Mouse (Mus musculus): ENCODE results near the gene Tmprss11f.
"Not testable (repeated sequence)": the region's sequence is repeated elsewhere in the genome, so short reads cannot be mapped to it uniquely, and the experiment has no call there.

Tmprss11f gene

DNA sequence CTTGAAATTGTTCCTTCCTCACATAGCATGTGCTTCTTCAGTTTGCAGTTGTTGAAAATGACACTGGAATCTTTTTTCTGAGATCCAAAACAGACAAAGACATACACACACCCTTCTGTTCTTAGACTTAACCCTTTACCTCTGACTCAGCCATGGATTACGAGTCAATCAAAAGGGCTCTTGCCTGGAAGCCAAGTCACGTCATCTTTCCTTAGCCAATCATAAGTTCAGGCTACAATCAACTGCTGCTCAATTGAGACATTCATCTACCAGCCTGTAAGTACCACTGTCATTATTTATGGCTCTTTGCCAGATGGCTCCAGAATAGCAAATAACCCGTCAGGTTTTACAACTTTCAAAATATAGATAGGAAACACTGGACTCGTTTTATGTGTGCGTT, at the start of gene Tmprss11f:
TSS of gene Tmprss11f (minus strand) at position 101 of the 400 bp plus-strand sequence.
- no peak for DNase-seq (ENCODE audit: low spot score in 2 of 2)

DNA sequence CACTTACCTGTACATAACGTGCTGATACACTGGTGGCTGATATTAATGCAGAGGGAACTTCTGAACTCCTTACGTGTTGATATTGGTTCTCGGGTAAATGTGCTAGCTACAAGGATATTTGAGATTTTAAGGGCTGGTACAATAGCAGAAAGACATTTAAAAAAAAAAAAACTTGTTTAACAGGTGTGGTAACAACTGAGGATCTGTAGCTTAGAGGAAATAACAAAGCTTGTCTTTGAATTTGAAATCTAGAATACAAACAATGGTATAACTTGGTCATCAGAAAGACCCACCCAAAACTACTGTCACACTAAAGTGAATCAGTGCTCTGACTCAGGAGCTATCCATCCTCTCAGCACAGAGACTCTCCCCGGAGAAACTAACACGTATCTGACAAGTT, 44.0 kb upstream of the Tmprss11f start, which contains the start of gene Tmprss11b:
TSS of gene Tmprss11b (minus strand) at position 101 of the 400 bp plus-strand sequence.
- DNase-seq (ENCODE audit: low spot score in 2 of 2) = no peak

DNA sequence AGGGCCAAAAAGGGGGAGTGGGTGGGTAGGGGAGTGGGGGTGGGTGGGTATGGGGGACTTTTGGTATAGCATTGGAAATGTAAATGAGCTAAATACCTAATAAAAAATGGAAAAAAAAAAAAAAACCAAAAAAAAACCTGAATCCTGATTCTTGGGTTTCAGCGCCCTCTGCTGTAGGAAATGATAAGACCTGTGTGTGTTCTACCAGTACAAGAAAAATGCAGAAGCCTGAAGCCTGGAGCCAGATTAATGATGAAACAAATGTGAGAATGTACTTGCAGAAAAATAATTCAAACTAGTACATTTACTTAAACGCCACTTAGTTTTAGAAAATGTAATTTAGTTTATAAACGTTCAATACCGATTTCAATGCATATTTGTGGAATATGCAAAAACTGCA, 17.0 kb upstream of the Tmprss11f start:
- peak; percentile 52 to 59 for DNase-seq (ENCODE audit: low spot score in 2 of 2)

DNA sequence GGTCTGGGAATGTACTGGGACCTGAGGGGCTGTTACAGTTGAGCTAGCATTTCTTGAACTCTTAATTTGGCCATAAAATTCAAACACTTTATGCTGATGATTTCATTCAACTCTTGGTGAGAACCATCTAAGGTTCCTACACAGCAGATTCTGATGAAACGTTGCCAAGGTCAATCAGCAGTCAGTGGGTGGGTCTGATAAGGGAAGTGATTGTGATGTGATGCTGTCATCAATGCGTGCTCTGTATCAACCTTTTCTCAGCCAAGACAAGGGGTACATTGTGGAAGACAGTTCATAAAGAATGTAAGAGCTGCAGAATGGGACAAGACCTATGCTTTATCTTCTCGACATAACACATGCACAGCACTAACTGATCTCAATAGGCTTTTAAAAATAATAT, 8.6 kb upstream of the Tmprss11f start:
- DNase-seq (ENCODE audit: low spot score in 2 of 2) = no peak

DNA sequence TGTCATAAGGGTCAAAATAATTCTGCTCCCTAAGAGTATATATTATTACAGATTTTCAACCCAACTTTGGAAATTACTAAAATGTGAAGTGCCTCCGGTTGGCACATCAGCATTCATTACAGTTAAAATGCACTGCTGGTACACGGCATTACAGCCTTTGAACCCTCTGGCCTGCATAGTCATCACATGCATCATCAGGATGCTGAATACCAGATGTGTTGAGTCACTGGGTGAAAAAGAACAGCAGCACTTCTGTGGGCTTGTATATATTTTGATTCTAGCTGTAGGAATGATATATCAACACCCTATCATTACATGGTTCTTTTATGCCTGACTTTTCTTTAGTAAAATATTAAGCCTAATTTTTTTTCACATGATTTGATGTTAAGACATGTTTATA, 1.5 kb downstream of the Tmprss11f start:
- DNase-seq (ENCODE audit: low spot score in 2 of 2) = no peak

DNA sequence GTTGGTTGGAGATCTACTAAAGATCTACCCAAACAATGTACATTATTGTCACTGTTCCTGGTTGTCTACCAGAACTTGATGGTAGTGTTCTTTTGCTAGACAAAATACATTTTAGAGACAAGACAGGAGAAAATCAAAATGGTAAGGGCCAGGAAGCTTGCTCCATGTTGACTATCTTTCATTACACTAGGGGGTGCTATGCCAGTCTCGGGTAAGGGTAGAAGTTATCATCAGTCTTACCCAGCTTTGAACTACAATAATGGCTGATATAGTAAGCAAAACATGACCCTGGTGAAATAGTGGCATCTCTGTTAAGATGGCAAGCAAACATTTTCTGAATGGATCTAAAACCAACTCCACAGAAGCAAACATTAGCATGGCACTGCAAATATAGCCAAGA, 10.4 kb downstream of the Tmprss11f start:
- DNase-seq (ENCODE audit: low spot score in 2 of 2) = no peak

DNA sequence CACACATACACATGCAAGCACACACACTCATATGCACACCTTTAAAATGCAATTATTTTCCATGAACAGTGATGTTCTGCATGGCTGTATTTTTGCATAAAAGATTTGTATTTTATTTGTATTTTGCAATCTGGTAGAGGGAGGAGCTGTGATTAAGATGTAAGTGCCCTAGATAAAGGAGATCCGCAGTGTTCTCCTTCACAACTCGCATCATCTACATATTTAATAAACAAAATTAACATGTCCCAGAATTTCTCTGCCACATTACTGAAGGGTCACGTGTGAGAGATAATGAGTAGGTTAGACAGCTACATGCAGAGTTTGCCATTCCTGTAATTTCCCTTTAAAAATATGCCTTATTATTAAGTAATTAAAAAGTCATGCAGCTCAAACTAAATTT, 46.3 kb downstream of the Tmprss11f start:
- DNase-seq (ENCODE audit: low spot score in 2 of 2) = no peak

DNA sequence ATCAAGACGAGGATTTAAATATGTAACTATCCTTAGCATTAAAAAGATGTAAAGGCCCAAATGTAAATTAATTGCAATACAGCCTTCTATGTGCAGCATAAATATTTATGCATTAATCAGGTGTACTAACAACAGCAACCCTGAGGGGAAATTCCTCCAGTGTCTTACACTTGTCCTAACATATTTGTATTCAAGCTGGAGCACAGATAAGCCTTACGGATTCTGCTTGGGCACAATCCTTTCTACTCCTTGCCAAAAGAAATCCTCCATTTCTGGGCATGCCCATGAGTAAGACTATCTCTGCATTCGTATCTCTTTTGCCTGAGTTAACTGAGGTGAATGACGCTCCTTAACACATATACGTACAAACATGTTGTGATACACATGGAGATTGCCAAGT, 49.6 kb downstream of the Tmprss11f start:
- DNase-seq (ENCODE audit: low spot score in 2 of 2) = no peak

DNA sequence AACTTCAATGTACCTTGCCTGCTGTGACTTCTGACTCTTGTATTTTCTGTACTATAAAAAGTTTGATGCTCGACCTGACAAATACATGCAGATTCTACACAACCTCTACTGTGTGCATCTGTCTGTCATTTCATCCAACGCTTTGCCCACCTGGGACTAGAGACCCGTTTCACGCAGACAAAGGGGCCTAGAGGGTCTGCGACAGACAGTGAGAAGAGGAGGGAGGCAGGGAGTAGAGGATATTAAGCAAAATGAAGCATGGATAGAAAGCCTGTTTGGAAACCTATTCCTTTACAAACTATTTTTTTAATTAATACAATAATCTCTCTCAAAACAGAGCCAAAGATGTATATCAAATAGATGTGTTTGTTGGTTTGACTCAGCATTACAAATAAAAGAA, 50.2 kb downstream of the Tmprss11f start:
- no peak for DNase-seq (ENCODE audit: low spot score in 2 of 2)

DNA sequence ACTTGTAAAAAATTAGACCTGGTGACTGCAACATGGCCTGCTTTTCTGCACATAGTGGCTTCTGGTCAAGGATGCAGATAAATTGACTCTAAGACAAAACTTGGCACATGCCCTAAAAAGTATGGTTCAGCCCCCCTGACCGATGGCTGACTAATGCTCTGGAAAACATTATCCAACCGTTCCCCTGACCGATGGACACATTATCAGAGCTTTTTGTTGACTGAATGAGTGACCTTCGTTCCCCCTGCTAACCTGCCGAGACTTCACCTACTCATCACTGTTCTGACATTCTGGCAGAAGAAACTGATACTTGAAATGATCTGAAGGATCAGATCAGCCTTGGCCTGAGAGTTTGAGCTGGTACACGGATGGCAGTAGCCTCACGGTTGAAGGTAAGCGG, 53.5 kb downstream of the Tmprss11f start:
- DNase-seq (ENCODE audit: low spot score in 2 of 2) = not testable (repeated sequence)

DNA sequence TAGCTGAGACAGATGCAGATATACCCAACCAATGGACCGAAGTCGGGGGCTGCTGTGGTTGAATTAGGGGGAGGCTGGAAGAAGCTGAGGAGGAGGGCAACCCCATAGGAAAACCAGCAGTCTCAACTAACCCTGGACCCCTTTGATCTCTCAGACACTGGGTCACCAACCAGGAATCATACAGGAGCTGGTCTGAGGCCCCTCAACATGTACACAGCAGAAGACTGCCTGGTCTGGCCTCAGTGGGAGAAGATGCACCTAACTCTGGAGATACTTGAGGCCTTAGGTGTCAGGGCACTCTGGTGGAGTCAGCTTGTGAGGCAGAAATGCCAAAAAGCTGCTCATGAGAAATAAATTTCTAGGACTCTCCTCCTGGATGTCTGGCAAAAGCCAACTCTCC, 85.5 kb downstream of the Tmprss11f start:
- no peak for DNase-seq (ENCODE audit: low spot score in 2 of 2)

DNA sequence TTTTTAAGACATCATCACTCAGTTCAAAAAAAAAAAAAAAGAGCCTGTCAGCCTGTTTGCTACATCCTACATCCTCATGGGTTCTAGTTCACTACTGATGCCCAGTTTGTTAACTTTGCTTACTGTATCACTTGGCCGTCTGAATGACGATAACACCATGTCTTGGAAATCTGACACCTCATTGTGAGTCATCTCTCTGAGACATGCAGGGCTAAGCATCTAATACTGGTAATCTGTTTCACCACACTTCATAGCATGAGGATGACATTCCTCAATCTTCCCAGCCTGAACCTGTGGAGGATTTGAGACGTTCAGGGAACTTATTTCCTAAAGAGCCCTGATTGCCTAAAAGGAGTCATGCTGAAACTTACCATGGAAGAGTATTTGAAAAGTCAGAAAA, 91.6 kb downstream of the Tmprss11f start:
- no peak for DNase-seq (ENCODE audit: low spot score in 2 of 2)

DNA sequence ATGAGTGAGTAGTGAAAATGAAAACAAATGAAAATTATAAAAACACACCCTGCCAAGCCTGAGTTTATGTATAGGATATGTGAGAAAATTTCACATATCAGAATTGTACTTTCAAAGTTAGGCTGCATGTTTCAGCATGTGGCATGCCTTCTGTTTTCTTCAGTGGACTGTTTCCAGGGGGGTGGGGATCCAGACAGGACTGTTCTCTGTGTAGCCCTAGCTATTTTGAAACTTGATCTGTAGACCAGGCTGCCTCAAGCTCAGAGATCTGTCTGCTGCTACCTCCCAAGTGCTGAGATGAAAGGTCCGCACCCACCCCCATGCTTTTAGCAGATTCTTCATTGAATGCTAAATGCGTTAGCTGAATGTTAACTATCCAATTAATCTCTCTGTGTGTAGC, 103.5 kb downstream of the Tmprss11f start:
- DNase-seq (ENCODE audit: low spot score in 2 of 2) = peak in 1 of 2 experiments; percentile 2

DNA sequence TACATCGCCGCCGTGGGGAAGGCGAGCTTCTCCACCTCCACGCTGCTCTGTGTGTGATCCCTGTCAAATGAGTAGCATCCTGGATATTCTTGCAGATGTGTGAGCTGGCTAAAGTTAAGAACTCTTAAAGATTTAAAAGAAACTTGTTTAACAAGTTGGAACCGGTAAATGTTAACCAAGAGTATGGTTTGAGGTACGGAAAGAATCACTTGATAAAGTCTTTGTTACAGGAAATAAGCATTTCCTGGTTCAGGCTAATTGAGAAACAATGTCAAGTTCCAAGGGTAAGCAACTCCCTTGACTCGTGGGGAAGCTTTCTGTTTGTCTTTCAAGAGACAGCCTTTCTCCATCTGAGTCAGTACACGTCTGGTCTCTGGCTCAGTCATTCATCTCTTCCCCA, 113.7 kb downstream of the Tmprss11f start, which contains the start of gene Tmprss11g:
TSS of gene Tmprss11g (minus strand) at position 101 of the 400 bp plus-strand sequence.
- DNase-seq (ENCODE audit: low spot score in 2 of 2) = no peak

DNA sequence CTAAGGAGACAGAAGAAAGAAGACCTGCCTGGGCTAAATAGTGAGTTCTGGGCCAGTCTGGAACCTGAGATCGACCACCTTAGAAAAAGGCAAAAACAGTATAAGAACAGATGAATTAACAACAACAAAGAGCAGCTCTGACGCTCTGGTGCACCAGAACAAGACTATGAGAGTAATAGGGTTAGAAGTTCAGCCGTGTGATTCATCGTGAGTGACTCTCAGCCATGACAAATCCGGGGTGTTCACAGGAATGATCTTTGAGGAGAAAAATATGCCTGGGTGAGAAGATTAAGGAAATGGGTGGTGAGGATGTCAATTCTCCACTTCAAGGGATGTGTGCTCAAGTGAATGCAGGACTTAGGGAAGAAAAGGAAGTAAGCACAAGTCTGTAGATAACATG, 120.7 kb downstream of the Tmprss11f start:
- DNase-seq (ENCODE audit: low spot score in 2 of 2) = no peak

DNA sequence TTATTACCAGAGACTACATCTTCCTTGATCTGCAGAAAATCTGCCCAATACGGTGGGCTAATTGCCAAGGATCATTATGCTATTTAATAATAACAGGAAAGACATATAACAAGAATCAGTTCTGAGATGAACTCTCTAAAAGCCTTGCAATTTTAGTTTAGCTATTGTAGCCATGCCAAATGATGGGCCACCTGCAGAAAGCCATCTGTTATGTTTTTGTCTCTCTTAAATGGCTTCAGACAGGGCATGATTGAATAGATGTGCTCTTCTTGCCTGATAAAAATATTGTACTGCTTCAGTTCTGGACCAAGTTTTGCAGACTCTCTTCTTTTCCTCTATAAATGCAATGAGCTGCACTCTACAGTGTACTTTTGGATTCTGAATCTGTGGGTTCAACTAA, 138.8 kb downstream of the Tmprss11f start:
- DNase-seq (ENCODE audit: low spot score in 2 of 2) = no peak

DNA sequence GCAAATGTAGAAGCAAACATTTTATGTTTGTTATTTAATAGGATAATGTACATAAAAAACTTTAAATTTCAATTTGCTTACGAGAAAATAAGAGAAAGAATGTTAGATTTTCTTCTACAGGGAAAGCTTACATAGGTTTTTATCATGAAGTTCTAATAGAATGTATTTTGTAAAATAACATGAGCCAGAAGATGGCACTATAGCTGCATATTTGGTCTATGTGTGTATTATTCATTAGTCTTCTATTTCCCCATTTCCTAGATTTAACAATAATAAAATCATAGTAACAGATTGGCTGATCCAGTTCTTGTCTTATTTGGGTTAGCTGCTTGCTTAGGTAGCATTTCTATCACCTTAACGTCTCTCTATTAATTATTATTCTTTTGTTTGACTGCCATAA, 149.7 kb downstream of the Tmprss11f start:
- no peak for DNase-seq (ENCODE audit: low spot score in 2 of 2)

DNA sequence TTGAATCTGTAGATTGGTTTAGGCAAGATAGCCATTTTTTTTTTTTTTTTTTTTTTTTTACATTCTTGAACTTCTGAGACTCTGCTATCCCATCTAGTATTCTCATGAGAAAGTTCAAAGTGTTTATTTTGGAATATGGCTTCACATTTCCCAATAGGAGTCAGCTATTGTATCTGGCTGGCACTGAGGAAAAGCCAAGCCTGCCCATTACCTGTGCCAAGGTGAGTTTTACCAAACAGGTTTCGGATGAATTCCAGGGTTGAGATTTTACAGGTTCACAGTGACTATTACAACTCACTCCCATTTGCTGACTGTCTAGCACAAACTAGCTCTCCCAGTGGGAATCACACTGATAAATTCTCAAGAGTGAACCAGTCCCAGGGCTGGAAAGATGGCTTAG, 150.2 kb downstream of the Tmprss11f start:
- DNase-seq (ENCODE audit: low spot score in 2 of 2) = no peak

DNA sequence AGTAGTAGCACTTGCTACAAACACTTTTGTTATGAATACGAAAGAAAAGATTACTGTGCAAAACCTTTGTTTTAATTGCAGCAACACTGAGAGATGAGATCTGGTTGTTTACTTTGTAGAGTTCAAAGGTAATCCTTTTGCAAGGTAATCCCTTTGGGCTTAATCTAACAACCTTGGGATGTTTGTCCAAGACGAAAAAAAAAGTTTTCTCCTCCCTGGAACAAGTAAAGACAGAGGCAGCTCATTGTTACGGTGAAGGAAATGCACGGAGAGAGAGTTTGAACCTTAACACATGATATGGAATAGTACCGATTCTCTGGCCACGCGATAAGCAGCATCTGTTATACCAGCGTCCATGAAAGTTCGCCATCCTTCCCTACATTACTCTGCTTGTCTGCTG, 158.4 kb downstream of the Tmprss11f start:
- no peak for DNase-seq (ENCODE audit: low spot score in 2 of 2)
